Mouse (Mus musculus) adipocyte (in vitro differentiated cells): ENCODE results near the gene Ppp3r1.
"Not testable (repeated sequence)": the region's sequence is repeated elsewhere in the genome, so short reads cannot be mapped to it uniquely, and the experiment has no call there.

ENCODE experiments used
- DNase-seq: peaks from one replicate; pipeline ENCODE4 v3.0.0-alpha.2; 2016; ENCODE audit warnings: low spot score

Gene Ppp3r1

DNA sequence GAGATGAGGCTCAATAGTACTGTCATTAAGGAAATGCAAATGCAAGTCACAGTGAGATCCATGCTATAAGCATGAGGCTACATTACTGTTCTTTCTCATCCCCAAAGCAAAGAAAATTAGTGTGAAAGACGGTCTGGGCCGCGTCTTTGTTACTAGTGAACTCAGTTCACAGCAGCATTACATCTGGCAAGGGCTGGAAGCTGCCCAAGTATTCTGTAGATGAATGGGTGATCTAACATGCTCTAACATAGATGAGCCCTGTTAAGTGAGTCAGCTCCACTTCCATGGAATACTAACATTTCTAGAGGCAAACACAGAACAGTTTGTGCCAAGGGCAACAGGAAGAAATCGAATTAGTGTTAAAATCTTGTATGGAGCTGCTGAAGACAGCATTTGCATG is 41.9 kb downstream of the Ppp3r1 start:
- DNase-seq = no peak

DNA sequence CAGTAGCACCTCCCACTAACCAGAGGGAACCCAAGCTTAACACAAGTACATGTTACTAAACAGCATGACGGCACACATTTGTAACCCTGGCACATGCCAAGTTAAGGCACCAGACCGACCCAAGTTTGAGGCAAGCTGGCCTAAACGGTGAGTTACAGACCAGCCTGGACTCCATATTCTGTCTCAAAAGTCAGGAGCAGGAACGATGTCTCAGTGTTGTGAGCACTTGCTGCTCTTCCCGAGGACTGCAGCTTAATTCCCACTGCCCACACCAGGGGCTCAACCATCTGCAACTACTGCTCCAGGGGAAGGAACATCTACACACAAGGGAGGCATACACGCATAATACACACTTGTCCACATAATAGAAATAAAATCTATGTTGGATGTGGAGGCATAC is 43.4 kb downstream of the Ppp3r1 start:
- no peak for DNase-seq

GRCm38 (mm10) chr11:17211258-17212140 is 52.4 kb downstream of the Ppp3r1 start, which contains the start of gene Pno1:
Pno1 (minus strand) TSS chr11:17211568.
- peak; percentile 99 for DNase-seq

GRCm38 (mm10) chr11:17212141-17212495 is 53.1 kb downstream of the Ppp3r1 start:
- DNase-seq = no peak

- DNase-seq = no peak
Observed at GRCm38 (mm10) chr11:17212903-17213509, 53.9 kb downstream of the Ppp3r1 start.

- no peak for DNase-seq
Observed at GRCm38 (mm10) chr11:17215475-17215874, 56.4 kb downstream of the Ppp3r1 start.

GRCm38 (mm10) chr11:17221126-17221525 is 62.1 kb downstream of the Ppp3r1 start:
- no peak for DNase-seq

- DNase-seq = no peak
Observed at GRCm38 (mm10) chr11:17232792-17233191, 73.7 kb downstream of the Ppp3r1 start.

DNA sequence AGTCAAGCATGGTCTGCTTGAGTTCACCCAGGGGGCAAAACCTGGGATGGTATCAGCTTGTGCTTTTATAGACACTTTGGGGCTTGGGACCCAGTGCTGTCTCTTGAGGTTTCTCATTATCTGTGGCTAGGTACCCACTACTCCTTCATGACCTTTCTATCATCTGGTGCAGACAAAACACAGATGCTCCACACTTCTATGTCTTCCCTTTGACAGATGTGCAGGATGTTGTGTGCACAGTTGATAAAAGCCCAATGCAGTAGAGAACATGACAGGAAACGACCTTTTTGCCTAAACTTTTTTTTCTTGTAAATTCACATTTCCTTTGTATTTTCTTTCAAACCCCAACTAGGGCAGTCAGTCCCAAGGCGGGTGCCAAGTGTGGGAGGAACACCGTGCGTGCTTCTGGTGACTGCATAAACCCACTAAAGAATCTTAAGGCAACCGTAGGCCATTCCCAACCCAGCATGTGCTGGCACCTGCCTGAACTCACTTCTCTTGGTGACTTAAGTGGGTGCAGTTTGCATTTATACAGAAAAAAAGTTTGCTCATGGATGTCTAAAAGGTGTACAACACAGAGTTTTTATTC is 77.5 kb downstream of the Ppp3r1 start:
- no peak for DNase-seq

- not testable (repeated sequence) for DNase-seq
Observed at GRCm38 (mm10) chr11:17238598-17238997, 79.5 kb downstream of the Ppp3r1 start.

DNA sequence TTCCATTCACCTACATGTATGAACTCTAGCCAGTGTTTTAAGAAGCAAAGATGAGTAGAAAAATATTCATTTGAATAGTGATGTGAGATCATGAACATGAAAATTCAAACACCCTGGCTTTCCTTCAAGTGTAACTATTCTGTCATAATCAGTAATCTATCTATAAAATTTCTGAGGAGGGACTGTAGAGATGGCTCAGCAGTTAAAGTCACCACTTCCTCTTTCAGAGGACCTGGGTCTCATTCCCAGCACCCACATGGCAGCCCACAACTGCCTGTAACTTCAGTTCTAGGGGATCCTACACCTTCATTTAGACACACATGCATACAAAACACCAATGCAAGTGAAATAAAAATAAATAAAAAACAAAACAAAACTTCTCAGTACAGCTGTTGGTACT is 89.7 kb downstream of the Ppp3r1 start:
- no peak for DNase-seq
